Mouse (Mus musculus) MEL (cell line): Measurements from ENCODE around the gene Bcan.

Experiments
- BHLHE40 ChIP-seq: IDR thresholded peaks from 2 replicates; pipeline ENCODE4 v1.6.1; 2012; ENCODE audit warnings: low read depth, mild to moderate bottlenecking, inconsistent platforms, low read length, improper control_type of control experiment, borderline replicate concordance
- CTCF ChIP-seq, 3 experiments: IDR thresholded peaks in 2 of 3; conservative IDR thresholded peaks in 1 of 3; 2 replicates each; pipeline ENCODE4 v1.5.1; 2011 to 2012; ENCODE audit warnings: low read length in 3 of 3, low read depth in 2 of 3, mild to moderate bottlenecking in 2 of 3, improper control_type of control experiment in 1 of 3, inconsistent platforms in 1 of 3, mixed read lengths in 1 of 3, moderate library complexity in 1 of 3; ENCODE audit not compliant: control insufficient read depth in 1 of 3, insufficient read depth in 1 of 3, poor library complexity in 1 of 3, severe bottlenecking in 1 of 3
- EP300 ChIP-seq, 2 experiments: IDR thresholded peaks; 2 replicates each; pipeline ENCODE4 v1.6.1; 2011; ENCODE audit warnings: improper control_type of control experiment in 2 of 2, low read length in 2 of 2, low read depth in 1 of 2, mild to moderate bottlenecking in 1 of 2
- GABPA ChIP-seq: IDR thresholded peaks from 2 replicates; pipeline ENCODE4 v1.6.1; 2012; ENCODE audit warnings: low read depth, mild to moderate bottlenecking, inconsistent platforms, low read length, improper control_type of control experiment, moderate library complexity
- GATA1 ChIP-seq: IDR thresholded peaks from 2 replicates; pipeline ENCODE4 v1.6.1; 2011; ENCODE audit warnings: low read depth, low read length, improper control_type of control experiment
- KAT2A ChIP-seq: conservative IDR thresholded peaks from 2 replicates; pipeline ENCODE4 v1.6.1; 2012; ENCODE audit warnings: low read depth, low read length, improper control_type of control experiment, inconsistent platforms
- MAFK ChIP-seq: IDR thresholded peaks from 2 replicates; pipeline ENCODE4 v1.6.1; 2011; ENCODE audit warnings: low read depth, mild to moderate bottlenecking, low read length, improper control_type of control experiment, borderline replicate concordance
- MYC ChIP-seq: IDR thresholded peaks from 2 replicates; pipeline ENCODE4 v1.6.1; 2011; ENCODE audit warnings: low read depth, mild to moderate bottlenecking, low read length, improper control_type of control experiment, moderate library complexity
- POLR2A ChIP-seq, 2 experiments: IDR thresholded peaks; 2 replicates each; pipeline ENCODE4 v1.6.1; 2011 to 2012; ENCODE audit warnings: low read length in 2 of 2, mild to moderate bottlenecking in 2 of 2, control low read depth in 1 of 2, improper control_type of control experiment in 1 of 2, low read depth in 1 of 2, moderate library complexity in 1 of 2; ENCODE audit not compliant: control insufficient read depth in 1 of 2, insufficient read depth in 1 of 2, poor library complexity in 1 of 2
- POLR2AphosphoS5 ChIP-seq: IDR thresholded peaks from 2 replicates; pipeline ENCODE4 v1.6.1; 2012; ENCODE audit warnings: low read depth, borderline replicate concordance, mild to moderate bottlenecking, inconsistent platforms, low read length, moderate library complexity, mixed read lengths
- TAL1 ChIP-seq: IDR thresholded peaks from 2 replicates; pipeline ENCODE4 v1.6.1; 2012; ENCODE audit warnings: mild to moderate bottlenecking, inconsistent platforms, low read length, moderate library complexity, mixed read lengths
- TCF12 ChIP-seq: IDR thresholded peaks from 2 replicates; pipeline ENCODE4 v1.6.1; 2014; ENCODE audit warnings: low read depth, mild to moderate bottlenecking, inconsistent platforms, low read length, improper control_type of control experiment, moderate library complexity
- ZC3H11A ChIP-seq: IDR thresholded peaks from 2 replicates; pipeline ENCODE4 v1.6.1; 2012; ENCODE audit warnings: low read depth, mild to moderate bottlenecking, inconsistent platforms, low read length, improper control_type of control experiment

- TF ChIP-seq TCF12 (no peak), POLR2A (IDR thresholded peaks at IDR 0.05; ENCODE audit: control insufficient read depth in 1 of 2, insufficient read depth in 1 of 2, low read depth in 1 of 2, low read length in 2 of 2, poor library complexity in 1 of 2) (no peak), GATA1 (no peak), EP300 (IDR thresholded peaks at IDR 0.05; ENCODE audit: low read depth in 1 of 2, low read length in 2 of 2) (no peak), CTCF (IDR thresholded peaks at IDR 0.05 in 2 of 3, conservative IDR thresholded peaks at IDR 0.05 in 1 of 3; ENCODE audit: control insufficient read depth in 1 of 3, insufficient read depth in 1 of 3, low read depth in 2 of 3, low read length in 3 of 3, poor library complexity in 1 of 3, severe bottlenecking in 1 of 3) (no peak), BHLHE40 (no peak), MAFK (no peak), GABPA (no peak), KAT2A (no peak), POLR2AphosphoS5 (no peak), ZC3H11A (no peak), TAL1 (no peak), MYC (no peak)
Measured at GRCm38 (mm10) chr3:87996971-87997614, 2.9 kb downstream of the Bcan start.
